Mouse (Mus musculus) T-helper 1 cell (primary cell): Measurements from ENCODE around the gene Ciita.

Source experiments
- in situ Hi-C: fragments of 300-600 bp; cut with MboI, MseI; formaldehyde crosslinking; loops from one replicate; pipeline ENCODE4 v1.15.1; 2025; ENCODE audit warnings: high pct_unique_total_duplicates

The Ciita gene

DNA sequence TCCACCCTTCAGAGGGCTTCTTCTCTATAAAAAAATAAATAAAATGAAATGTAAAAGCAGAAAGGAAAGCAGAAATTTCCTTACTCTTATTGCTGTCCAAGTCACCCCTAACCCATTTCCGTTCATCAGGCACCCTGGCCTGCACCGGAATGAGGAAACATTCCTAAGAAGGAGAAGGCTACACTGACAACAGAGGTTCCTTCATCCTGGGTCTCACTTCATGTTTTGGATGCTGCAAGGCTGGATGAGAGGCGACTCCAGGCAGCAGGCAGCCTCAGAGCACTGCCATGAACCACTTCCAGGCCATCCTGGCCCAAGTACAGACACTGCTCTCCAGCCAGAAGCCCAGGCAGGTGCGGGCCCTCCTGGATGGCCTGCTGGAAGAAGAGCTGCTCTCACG lies at the start of gene Ciita:
Ciita (plus strand) TSS at position 203 of the 400 bp plus-strand sequence.
- in situ Hi-C loops: loop anchor here (25.0 kb wide), 1 partner anchor 443 kb away; no protein-coding TSS in a partner anchor

DNA sequence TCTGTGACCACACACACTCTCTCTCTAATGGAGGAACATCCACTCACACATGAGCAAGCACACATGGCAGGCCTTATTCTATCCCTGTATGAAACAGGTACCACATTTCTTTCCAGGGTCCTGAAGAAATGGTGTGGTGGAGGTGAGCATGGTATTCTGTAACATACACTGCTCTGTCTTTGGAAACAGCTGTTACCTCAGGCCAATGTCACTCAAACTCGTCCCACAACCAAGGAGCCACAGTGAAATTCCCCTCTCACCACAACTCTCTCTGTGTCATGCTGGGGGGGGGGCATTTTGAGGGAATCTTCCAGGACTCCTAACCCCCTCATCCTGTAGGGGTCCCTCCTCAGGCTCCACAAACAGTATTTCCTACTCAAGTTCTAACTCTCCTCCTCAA lies 47.9 kb upstream of the Ciita start:
- in situ Hi-C loops: no loop called here

DNA sequence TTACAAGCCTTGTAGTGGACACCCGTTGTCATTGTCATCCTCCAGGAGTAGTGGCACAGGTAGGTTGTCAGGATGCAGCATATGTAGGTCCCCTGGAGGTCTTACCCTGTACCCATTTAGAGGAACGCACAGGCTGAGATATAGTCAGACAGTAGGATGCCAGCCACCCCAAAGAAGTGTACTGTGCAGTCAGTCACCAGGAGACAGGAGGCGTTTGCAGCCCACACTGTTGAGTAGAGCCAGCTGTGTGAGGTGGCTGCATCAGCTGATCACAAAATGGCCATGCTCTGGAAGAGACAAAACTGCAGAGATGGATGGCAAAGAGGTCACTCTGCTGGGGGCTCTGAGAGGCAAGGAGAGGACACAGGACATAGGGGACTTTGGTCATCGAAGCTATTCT lies 47.5 kb upstream of the Ciita start:
- in situ Hi-C loops: no loop called here

DNA sequence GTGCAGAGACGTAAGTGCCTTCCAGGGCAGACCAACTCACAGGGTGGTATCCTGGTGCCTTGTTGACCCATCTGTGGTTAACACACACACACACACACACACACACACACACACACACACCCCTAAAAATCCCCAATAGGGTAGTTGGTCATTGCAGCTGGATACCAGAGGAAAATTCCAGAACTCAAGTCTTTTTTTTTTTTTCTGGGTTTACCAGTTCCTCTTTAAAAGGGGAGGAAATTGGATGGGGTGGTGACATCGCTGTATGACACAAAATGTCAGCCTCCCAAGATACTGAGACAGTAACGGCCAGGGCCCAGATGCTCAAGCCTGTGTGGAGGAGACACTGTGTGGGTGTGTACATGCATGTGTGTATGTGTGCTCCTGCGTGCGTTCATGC lies 46.5 kb upstream of the Ciita start:
- in situ Hi-C loops: no loop called here

DNA sequence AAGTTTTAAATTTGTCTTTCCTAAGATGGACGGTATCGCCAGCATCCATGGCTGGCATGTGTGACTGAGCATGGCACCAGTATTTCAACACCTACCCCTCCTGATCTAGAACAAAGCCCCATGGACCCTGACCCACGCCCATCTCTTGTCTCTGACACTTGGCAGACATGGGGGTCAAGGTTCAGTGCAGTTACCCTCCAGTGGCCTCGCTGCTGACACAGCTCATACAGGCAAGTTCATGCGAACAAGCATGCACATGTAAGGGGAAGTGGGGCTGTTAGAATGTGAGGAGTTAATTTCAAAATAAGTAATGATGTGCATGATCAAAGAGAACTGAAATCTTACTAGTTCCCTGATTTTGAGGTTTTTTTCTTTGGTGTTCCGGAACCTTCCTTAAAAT lies 43.7 kb upstream of the Ciita start:
- in situ Hi-C loops: no loop called here

DNA sequence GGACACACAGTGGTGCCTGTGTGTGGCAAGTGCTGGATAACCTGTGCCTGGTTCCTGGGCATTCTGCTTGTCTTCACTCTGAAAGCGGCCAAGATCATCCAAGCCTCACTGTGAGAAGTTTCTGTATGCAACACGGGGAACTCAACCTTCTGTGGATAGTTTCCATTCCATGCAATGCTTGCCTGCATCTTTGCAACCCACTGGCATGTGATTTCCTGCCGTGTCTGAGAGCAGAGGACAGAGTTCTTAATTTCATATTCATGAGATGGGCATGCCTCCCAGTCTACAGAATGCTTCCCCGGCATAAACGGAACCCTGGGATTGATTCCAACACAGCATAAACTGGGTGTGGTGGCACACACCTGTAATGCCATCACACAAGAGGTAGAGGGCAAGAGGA lies 41.8 kb upstream of the Ciita start:
- in situ Hi-C loops: no loop called here

DNA sequence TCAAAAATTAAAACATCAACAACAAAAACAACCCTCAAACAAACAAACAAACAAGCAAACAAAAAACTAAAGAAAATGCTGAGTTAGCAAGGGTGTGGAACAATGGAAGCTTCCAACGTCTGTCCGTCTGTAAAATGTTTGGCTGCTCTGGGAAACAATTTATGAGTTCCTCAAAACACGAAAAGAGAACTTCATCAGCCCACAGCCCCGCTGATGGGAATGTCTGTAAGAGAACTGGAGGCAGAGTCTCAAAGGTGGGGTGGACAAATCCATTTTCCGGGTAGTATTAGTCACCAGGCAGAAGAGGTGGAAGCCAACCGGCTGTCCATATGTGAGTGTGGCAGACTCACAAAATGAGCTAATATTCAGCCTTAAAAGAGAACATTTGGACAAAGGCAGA lies 38.5 kb upstream of the Ciita start:
- in situ Hi-C loops: no loop called here

DNA sequence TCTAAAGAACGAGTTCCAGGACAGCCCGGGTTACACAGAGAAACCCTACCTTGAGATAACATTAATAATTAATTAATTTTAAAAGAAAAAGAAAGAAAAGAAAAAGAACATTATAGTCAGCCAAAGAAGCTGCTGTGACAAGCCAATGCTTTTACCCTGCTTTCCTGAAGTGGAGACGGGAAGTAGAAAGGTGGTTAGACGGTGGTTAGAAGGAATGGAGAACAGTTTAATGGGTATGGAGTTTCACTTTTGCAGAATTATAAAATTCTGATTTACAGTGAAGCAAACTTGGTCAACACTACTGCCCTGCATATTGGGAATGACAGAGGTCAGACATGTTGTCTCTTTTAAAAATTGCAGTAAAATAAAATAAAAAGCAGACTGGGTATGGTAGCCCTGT lies 38.1 kb upstream of the Ciita start:
- in situ Hi-C loops: no loop called here

DNA sequence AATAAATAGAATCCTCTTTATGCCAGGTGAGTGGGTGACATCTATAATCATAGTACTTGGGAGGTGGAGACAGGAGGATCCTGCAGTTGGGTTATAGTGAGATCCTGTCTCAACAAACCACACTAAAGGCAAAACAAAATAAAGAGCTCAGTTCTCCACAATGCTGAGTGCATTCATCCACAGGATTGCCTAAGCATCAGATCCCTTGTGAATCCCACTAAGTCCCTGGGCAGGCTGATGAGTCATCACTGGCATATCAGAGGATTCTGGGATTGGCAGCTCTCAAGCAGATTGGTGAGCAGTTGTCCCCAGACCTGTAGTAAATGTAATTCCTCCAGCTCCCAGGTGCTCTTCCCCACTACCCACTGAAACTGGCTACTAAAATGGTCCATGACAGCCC lies 36.1 kb upstream of the Ciita start:
- in situ Hi-C loops: no loop called here

DNA sequence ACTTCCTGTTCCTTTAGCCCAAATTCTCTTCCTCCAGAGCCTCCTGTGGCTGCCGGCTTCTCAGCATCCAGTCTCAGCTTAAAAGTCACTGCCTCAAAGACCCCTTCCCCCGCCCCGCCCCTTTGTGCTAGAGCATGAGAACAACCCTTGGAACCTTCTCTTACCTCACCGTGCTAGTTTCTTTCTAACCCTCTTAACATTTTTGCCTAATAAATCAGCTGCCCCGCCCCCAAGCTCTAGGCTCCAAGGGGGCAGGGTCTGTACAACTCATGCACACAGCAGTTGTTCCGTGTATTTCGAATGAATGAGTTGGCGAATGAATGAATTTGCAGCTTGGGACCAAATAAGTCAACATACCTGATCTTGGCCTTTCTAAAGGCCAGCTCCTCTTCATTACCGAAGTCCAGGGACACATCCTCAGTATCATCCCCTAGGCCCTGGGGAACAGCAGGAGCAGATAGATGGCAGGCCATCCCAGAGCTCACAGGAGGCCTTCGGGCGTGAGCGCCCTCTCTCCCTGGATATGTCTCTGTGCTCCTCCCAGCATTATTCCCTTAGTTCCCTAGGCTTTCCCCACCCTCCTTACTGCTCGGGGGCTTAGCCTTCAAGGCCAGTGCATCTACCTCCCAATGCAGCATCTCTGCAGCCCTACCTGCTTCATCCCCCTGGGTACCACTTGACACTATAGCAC lies 33.1 kb upstream of the Ciita start:
- in situ Hi-C loops: no loop called here

DNA sequence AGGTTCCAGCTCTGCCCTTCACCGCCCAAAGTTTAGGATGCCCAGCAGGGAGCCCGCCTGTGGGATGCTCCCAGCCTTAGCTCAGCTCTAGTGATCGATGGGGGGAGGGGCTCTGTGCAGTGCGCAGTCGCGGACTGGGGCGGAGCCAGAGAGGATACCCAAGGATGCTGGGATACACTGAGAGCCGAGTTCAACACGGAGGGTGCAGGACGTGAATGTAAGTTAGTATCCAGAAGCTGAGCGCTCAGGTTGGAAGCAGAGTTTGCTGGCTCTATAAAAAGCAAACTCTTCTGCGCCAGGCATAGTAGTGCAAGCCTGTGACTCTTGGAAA lies 32.6 kb upstream of the Ciita start, which contains the start of gene Tvp23a:
Tvp23a (minus strand) TSS at position 99 of the 331 bp plus-strand sequence.
- in situ Hi-C loops: no loop called here

DNA sequence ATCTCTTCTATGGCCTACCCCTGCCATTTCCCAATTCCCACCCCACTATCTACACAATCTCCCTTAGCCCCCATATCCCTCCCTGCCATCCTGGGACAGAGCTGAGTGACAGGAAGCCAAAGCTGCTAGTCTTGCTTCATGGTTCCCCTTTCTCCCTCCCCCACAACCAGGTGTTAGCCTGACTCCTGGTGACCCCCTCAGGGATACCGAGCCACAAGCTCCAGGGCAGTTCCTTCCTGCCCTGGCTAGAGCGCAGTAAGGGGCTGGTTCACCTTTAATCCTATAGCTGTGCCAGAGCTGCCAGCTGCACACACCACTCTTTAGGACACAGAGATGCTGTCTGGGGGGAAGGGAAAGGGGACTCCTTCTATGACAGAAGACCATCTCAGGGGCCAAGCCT lies 32.1 kb upstream of the Ciita start:
- in situ Hi-C loops: no loop called here

DNA sequence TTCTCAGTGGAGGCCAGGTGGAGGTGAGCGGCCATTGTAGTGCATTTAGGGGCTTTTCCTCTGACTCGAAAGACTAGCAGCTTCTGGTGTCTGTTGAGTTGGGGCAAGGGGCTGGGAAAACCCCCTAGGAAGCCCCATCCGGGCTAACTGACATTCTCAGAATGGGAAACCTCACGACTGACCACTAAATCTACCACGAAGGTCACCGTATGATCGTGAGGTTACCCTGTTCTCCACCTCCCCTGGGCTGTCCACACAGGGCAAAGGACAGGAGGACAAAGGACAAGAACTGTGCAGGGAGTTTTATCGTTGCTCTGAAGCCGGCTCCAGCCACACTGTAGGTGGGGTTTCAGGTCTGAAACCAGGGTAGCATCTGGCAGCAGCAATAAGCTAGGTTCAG lies 30.9 kb upstream of the Ciita start:
- in situ Hi-C loops: no loop called here

DNA sequence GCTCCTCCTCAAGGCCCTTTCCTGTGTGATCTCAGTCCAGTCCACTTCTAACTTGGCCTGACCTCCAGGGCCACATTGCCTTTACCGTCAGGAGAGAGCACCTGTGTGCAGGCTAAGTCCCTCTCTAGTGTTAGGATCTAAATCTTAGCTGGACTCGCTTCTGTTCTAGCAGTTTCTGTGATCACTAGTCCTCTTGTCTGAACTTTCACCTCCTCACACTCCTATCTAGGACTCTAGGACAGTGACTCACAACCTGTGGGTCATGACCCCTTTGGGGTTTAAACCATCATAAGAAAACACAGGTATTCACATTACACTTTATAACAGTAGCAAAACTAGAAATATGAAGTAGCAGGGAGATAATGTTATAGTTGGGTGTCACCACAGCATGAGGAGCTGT lies 28.0 kb upstream of the Ciita start:
- in situ Hi-C loops: no loop called here

DNA sequence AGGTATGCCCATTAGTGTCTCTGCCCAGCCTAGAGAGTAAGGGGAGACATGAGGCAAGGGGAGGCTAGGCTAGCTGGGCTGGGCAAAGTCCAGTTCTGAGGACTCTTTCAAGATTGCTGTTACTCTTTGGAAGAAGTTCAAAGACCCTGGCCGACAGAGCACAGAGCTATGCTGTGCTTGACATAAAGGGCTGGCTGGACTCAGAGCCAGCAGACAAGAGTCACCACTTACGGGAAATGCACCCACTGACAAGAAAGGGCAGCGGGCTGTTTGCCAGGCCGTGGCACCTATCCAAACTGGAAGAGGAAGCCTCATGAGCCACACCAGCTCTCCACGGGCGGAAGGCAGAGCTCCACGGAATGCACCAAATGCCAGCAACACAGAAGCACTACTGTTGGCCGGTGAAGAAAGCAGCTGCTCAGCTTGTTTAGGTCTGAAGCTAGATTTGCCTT lies 27.4 kb upstream of the Ciita start:
- in situ Hi-C loops: no loop called here

DNA sequence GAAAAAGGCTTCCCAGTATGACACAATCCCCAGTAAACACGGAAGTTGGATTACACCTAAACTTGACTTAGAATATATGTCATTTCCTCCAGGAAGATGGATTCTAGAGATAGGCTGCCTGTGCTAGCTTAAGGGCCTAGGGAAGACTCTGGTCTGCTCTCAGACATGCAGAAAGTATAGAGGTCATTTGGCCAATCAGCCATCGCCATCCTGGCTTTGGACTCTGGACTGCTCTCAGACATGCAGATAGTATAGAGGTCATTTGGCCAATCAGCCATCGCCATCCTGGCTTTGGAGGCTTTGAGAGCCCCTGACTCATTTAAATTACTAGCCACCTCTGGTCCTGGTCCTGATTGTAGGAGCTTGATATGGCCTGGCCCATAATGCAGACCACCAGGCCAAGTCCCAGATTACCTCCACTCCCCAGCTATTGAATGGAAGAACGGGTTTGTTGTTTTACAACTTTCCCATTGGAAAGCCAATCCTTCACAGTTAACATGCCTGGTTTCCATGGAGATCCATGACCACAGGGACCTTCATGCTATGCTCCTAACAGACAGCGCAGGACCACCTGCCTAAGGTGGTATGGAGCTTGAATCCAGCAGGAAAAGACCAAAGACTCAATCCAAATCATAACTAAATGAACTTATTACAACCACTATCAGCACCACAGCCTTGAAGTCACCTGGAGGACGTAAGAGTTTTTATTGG lies 25.8 kb upstream of the Ciita start:
- in situ Hi-C loops: no loop called here

DNA sequence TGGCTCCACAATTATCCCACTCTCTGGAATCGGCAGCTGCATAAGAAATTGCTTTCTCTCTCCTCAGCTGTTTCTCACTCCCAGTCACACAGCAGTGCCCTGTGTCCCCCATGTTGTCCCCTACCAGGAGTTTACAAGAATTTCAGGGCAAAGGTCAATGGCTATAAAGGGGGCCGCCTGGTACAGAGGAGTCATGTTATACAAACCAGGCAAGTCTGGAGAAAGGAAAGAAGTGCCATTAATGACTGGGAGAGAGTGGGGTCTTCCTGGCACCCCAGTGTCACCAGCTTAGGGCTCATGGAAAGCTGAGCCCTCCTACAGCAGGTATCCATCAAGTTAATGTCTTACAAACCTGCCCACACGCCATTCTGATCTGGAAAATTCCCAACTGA lies 25.3 kb upstream of the Ciita start:
- in situ Hi-C loops: no loop called here

DNA sequence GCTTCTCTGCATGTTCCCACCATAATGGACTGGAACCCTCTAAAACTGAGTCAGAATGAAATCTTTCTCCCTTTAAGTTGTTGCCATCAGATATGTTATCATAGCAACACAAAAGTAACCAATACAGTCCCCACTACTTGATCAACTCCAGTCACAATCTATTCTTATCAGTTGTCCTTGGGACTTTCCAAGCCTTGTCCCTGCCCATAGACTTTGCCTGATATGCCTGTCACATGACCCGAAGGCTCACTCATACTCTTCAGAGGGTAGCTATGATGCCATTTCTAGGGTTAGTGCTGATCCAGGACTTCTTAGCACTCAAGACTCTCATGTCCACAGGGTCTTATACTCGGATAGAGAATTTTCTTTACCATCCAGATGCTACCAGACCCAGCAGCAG lies 19.7 kb upstream of the Ciita start:
- in situ Hi-C loops: no loop called here

DNA sequence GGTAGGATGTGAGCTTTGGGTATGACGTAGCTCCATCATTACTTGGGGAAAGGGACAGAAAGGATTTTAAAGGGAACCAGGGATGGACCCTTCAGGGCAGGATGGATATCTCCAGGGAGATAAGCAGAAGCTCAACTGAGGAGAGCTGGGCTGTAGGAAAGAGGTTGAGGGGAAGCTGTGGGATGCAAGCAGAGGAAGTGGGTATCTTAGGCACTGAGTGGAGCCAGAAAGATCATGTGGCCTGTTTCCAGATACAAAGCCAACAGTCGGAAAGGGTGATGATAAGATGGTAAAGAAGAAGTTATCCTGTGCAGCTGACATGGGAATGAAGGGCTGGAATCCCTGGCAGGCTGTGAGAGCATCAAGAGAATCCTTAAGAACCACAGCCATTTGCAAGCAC lies 18.7 kb upstream of the Ciita start:
- in situ Hi-C loops: no loop called here

DNA sequence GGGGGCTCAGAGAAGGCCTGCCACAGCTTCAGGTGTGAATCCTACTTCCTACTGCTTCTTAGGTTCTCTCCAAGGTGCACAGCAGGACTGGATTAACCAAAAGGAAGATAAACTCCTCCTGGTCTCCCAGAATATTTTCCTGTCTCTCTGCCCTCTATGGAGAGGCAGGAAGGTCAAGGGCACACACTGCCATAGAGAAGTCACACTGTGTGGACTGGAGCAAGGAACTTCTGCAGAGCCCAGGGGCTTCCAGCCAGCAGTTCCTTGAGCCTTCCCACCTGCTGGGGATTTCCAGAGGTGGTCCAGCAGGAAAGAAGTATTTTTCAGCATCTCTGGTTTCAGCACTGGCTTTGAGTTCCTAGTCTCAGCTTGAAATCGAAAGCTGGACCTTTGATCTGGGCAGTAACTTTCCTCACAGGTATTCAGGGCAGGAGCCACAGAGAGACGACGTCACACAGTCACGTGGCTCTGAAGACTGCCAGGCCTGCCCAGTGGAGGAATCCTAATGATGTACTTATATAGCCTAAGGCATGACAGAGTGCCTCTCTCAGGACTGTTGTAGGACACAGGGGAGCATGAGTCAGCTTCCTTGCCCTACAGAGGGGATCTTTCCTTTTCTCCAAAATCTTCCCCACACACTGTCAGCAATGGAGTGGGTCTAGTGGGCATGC lies 14.7 kb upstream of the Ciita start:
- in situ Hi-C loops: no loop called here

DNA sequence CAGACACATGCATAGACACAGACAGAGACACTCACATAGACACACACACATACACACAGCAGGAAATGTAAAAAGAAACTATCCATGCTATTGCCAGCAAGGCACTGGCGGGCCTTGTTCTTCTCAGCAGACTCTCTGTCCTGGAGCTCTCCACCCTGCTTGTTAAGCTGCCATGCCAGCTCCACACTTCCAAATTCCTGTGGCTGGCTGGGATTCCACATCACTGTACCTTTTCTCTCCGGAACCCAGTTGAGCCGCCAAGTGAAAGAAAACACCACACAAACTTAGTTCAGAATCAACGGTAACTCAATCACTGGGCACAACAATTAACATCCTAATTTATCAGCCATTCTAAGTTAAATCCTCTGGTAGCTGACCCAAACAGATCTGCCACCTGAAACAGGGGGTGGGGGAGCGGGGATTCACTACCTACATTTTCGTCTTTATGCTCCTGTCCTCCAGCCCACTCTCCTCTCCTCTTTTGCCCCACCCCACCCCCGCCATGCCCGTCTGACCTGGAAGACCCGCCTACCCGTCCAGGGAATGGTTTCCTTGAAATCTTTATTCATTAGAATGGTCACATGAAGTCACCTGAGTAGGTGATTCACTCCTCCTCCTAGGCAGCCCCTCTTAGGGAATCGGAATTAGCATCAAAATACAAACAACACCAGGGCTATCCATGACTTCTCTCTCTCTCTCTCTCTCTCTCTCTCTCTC lies 12.3 kb upstream of the Ciita start:
- in situ Hi-C loops: no loop called here

DNA sequence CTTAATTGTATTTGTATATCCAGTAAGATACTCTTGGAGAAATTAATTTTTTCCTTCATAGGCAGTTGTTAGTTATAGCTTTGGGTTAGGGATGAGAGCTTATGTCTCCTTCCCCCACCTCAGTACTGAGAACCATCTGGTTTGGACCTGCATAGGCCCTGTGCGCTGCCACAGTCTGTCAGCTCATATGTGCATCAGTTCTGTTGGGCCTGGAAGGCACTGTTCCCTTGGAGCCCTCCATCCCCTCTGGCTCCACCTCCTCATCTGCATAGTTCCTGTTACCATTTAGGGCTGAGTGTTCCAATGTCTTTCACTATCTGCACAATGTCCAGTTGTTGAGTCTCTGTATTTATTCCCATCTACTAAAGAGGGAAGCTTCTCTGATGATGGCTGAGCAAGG lies 11.7 kb upstream of the Ciita start:
- in situ Hi-C loops: no loop called here
